Mouse (Mus musculus) kidney, postnatal 0 days (tissue): ENCODE measurements at regions not wholly inside any gene's neighbourhood (a gene's known extent, or its start where the extent isn't known, plus 50 kb on each side); places are given as distances from the start of the nearest gene placed in this dataset.

Experiments used
- ATAC-seq: fragments of 200-750 bp; cut with Nextera tagmentation; replicated peaks from 2 replicates; pipeline ENCODE4 v1.8.0; 2017; ENCODE audit warnings: low read depth, moderate number of reproducible peaks, moderate TSS enrichment, moderate library complexity; ENCODE audit not compliant: low FRiP score
- DNase-seq: peaks from one replicate; pipeline ENCODE4 v3.0.0-alpha.2; 2016; ENCODE audit warnings: low spot score
- H3K27ac ChIP-seq: fragments of 300-500 bp; sonication (generic); 2 replicates; pipeline ENCODE4 v1.5.1; 2014; ENCODE audit warnings: mild to moderate bottlenecking
- H3K27me3 ChIP-seq: fragments of 300-500 bp; sonication (generic); 2 replicates; pipeline ENCODE4 v1.6.1; 2014; ENCODE audit warnings: low read length, mixed read lengths; ENCODE audit not compliant: insufficient read depth
- H3K36me3 ChIP-seq: fragments of 300-500 bp; sonication (generic); 2 replicates; pipeline ENCODE4 v1.6.1; 2014; ENCODE audit warnings: low read length, mixed read lengths; ENCODE audit not compliant: insufficient read depth
- H3K4me1 ChIP-seq: fragments of 300-500 bp; sonication (generic); replicated peaks from 2 replicates; pipeline ENCODE4 v1.6.1; 2014; ENCODE audit warnings: antibody characterized with exemption, low read length, mixed read lengths; ENCODE audit not compliant: insufficient read depth
- H3K4me2 ChIP-seq: fragments of 300-500 bp; sonication (generic); 2 replicates; pipeline ENCODE4 v1.6.1; 2014; ENCODE audit warnings: mild to moderate bottlenecking, low read length, moderate library complexity, mixed read lengths
- H3K4me3 ChIP-seq: fragments of 300-500 bp; sonication (generic); replicated peaks from 2 replicates; pipeline ENCODE4 v1.5.1; 2014; ENCODE audit warnings: low read depth, low read length
- H3K9ac ChIP-seq: fragments of 300-500 bp; sonication (generic); 2 replicates; pipeline ENCODE4 v1.6.1; 2014; ENCODE audit warnings: low read depth, low read length
- H3K9me3 ChIP-seq: fragments of 300-500 bp; sonication (generic); replicated peaks from 2 replicates; pipeline ENCODE4 v1.6.1; 2016; ENCODE audit warnings: low read length, inconsistent platforms, mixed read lengths
- CTCF ChIP-seq: IDR thresholded peaks from 2 replicates; pipeline ENCODE4 v1.5.1; 2016; ENCODE audit warnings: antibody characterized with exemption, low read depth, mild to moderate bottlenecking, moderate library complexity
- WGBS: fragments of 180-500 bp; shearing (Covaris S2); extraction: QIAGEN DNeasy Blood & Tissue Kit; methylation state at CpG from one replicate; pipeline ENCODE4 v1.1.7; 2014; 5-methylcytosine and 5-hydroxymethylcytosine counted together

GRCm38 (mm10) chr5:73811094-73811521 is 159.9 kb downstream of the Spata18 start:
- 34% methylated on average over 3 of the region's 3 CpGs for WGBS

GRCm38 (mm10) chr5:73815752-73816151 is 164.6 kb downstream of the Spata18 start:
- Histone ChIP-seq H3K27me3 (no peaks in the 10 kb centered on the region), H3K9ac (no peak overlapping the region), H3K9me3 (no peaks in the 10 kb centered on the region), H3K4me1 (no peaks in the 10 kb centered on the region), H3K4me3 (no peak overlapping the region), H3K27ac (no peak overlapping the region), H3K36me3 (no peaks in the 10 kb centered on the region), H3K4me2 (no peak overlapping the region)
- 95% methylated on average over 5 of the region's 5 CpGs for WGBS
- no peak for TF ChIP-seq CTCF
- DNase-seq: no peak
- no peak for ATAC-seq

More at GRCm38 (mm10) chr5:73811094-73811521, 159.9 kb downstream of the Spata18 start:
- TF ChIP-seq CTCF: no peak
- no peak overlapping the region for H3K4me2 ChIP-seq
- H3K27ac ChIP-seq: no peak overlapping the region
- no peak overlapping the region for H3K4me3 ChIP-seq
- H3K27me3 ChIP-seq: no peaks in the 10 kb centered on the region
- H3K4me1 ChIP-seq: no peaks in the 10 kb centered on the region
- peak; percentile 79 for DNase-seq
- no peak overlapping the region for H3K9ac ChIP-seq
- ATAC-seq: peak; percentile 77; the same call in 1 of the 2 replicates
- no peaks in the 10 kb centered on the region for H3K36me3 ChIP-seq
- no peaks in the 10 kb centered on the region for H3K9me3 ChIP-seq

- Histone ChIP-seq H3K4me3 (no peak overlapping the region), H3K4me2 (no peak overlapping the region), H3K9me3 (no peaks in the 10 kb centered on the region), H3K27me3 (no peaks in the 10 kb centered on the region), H3K9ac (no peak overlapping the region), H3K36me3 (no peaks in the 10 kb centered on the region), H3K27ac (no peak overlapping the region), H3K4me1 (no peaks in the 10 kb centered on the region)
- no peak for TF ChIP-seq CTCF
- ATAC-seq (no peak), DNase-seq (no peak)
- WGBS: 87% methylated on average over 1 of the region's 1 CpGs
These were observed 166.0 kb downstream of the Spata18 start for GRCm38 (mm10) chr5:73817180-73817579.

GRCm38 (mm10) chr5:73821956-73822545 is 170.9 kb downstream of the Spata18 start:
- Histone ChIP-seq H3K4me1 (no peaks in the 10 kb centered on the region), H3K9ac (no peak overlapping the region), H3K27ac (no peak overlapping the region), H3K4me3 (no peak overlapping the region), H3K4me2 (no peak overlapping the region), H3K9me3 (no peaks in the 10 kb centered on the region), H3K36me3 (no peaks in the 10 kb centered on the region), H3K27me3 (no peaks in the 10 kb centered on the region)
- no peak for TF ChIP-seq CTCF
- 52% methylated on average over 19 of the region's 19 CpGs for WGBS
- no peak for DNase-seq
- peak; percentile 54; the same call in 1 of the 2 replicates for ATAC-seq

GRCm38 (mm10) chr5:73823421-73823820 is 172.2 kb downstream of the Spata18 start:
- DNase-seq: no peak
- Histone ChIP-seq H3K27ac (no peak overlapping the region), H3K27me3 (no peaks in the 10 kb centered on the region), H3K4me2 (no peak overlapping the region), H3K9me3 (no peaks in the 10 kb centered on the region), H3K9ac (no peak overlapping the region), H3K4me1 (no peaks in the 10 kb centered on the region), H3K36me3 (no peaks in the 10 kb centered on the region), H3K4me3 (no peak overlapping the region)
- TF ChIP-seq CTCF: no peak
- ATAC-seq: no peak
- WGBS: 88% methylated on average over 5 of the region's 5 CpGs

GRCm38 (mm10) chr5:73826941-73827340 is 175.8 kb downstream of the Spata18 start:
- ATAC-seq: no peak
- Histone ChIP-seq H3K9ac (no peak overlapping the region), H3K9me3 (no peaks in the 10 kb centered on the region), H3K4me3 (no peak overlapping the region), H3K4me1 (no peaks in the 10 kb centered on the region), H3K27me3 (no peaks in the 10 kb centered on the region), H3K36me3 (no peaks in the 10 kb centered on the region), H3K4me2 (no peak overlapping the region), H3K27ac (no peak overlapping the region)
- 85% methylated on average over 4 of the region's 4 CpGs for WGBS
- DNase-seq: no peak
- TF ChIP-seq CTCF: no peak

- no peaks in the 10 kb centered on the region for H3K4me1 ChIP-seq
- no peak for TF ChIP-seq CTCF
- 85% methylated on average over 1 of the region's 1 CpGs for WGBS
- H3K9me3 ChIP-seq: no peaks in the 10 kb centered on the region
- H3K27me3 ChIP-seq: no peaks in the 10 kb centered on the region
- no peak overlapping the region for H3K27ac ChIP-seq
- H3K4me2 ChIP-seq: no peak overlapping the region
- H3K4me3 ChIP-seq: no peak overlapping the region
- DNase-seq (no peak), ATAC-seq (no peak)
- no peak overlapping the region for H3K9ac ChIP-seq
- H3K36me3 ChIP-seq: no peaks in the 10 kb centered on the region
These were observed 182.5 kb downstream of the Spata18 start for GRCm38 (mm10) chr5:73833721-73834120.
